Mouse (Mus musculus): Measurements from ENCODE around the gene Gng12.

DNA sequence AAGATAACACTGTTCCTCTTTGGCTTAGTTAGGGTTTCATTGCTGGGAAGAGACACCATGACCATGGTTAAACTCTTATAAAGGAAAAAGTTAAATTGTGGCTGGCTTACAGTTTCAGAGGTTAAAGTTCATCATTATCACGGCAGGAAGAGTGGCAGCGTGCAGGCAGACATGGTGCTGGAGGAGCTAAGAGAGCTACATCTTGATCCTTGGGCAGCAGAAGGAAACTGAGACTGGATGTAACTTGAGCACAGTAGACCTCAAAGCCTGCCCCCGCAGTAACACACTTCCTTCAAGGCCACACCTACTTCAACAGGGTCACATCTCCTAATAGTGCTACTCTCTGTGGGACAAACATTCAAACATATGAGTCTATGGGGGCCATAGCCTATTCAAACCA, 93.3 kb downstream of the Gng12 start:
- TF ChIP-seq CTCF (IDR thresholded peaks at IDR 0.05; ENCODE audit: low read depth, low read length) (no peak), POLR2A (IDR thresholded peaks at IDR 0.05; ENCODE audit: extremely low read depth, insufficient read depth, low read length) (no peak)

All from liver, adult 2 months (tissue).